Mouse (Mus musculus): ENCODE results near the gene Tnfrsf8.

DNA sequence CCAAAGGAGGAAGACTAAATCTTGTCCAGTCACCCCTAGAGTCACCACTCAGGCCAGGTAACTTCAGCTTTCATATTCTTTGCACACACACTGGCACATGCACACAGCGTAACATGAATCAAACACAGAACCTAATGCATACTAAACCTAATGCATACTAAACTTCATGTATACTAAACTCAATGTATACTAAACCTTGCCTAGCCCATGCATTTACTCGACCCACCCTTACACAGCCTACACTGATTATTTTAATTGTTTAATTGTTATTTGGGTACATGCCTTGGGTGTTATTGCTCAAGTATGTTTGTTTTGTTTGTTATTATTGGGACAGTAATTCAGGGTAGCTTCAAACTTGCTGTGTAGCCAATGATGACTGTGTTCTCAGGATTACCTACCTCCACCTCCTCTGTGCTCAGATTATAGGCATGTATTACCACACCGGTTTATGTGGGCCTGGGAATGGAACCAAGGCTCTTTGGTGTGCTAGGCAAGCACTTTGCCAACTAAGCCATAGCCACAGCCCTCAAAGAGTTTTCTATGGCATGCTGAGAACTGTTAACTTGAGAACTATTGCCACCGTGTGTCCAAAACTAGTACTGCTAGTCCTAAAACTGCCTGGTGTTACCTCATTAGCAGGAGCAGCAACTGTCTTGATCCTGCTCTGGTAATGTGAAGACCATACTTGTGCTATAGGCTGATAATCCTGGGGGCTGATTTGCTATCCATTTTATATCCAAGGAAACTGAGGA lies 28.4 kb downstream of the Tnfrsf8 start:
- TF ChIP-seq GATA1 (IDR thresholded peaks at IDR 0.05; ENCODE audit: borderline replicate concordance, low read length) (no peak), FLI1 (IDR thresholded peaks at IDR 0.05; ENCODE audit: low read length) (no peak)

All from megakaryocyte, embryonic 14.5 days (primary cell).